Mouse (Mus musculus): ENCODE results near the gene Lrp6. TPM values are rescaled to one million over a fixed set of nuclear protein-coding genes. Genes with fewer than 3 reads are reported as not detected.

Lrp6 gene
- polyA plus RNA-seq, 1 experiment: 3.6 TPM

DNA sequence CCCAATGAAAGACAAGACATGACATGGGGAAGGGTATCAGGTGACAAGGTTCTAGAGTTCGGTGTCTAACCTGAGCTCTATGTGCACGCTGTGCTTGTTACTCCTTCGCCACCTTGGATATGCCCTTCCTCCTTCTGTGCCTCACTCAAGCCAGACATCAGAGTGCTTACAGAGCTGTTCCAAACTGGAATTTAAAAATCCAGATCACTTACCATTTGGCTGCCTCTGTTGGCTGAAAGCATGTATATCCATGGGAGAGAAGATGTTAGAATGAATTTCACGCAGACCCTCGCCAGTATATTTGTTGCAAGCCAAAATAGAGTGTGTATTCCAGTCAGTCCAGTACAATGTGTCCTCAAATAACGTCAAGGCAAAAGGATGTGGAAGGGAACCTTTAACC, 53.8 kb downstream of the Lrp6 start:
- Histone ChIP-seq H3K27me3 (ENCODE audit: control insufficient read depth, insufficient read depth, low read length) (no peaks in the 10 kb centered on the region), H3K4me3 (ENCODE audit: control insufficient read depth, low read depth, low read length) (no peak overlapping the region), H3K4me1 (ENCODE audit: control insufficient read depth, insufficient read depth, low read length) (no peaks in the 10 kb centered on the region), H3K36me3 (ENCODE audit: control insufficient read depth, insufficient read depth, low read length) (no peaks in the 10 kb centered on the region), H3K27ac (ENCODE audit: control insufficient read depth, insufficient read depth, low read depth, low read length) (no peak overlapping the region)
- TF ChIP-seq CTCF (IDR thresholded peaks at IDR 0.05; ENCODE audit: control insufficient read depth, insufficient read depth, insufficient replicate concordance, low read depth, low read length) (no peak), POLR2A (IDR thresholded peaks at IDR 0.05; ENCODE audit: control insufficient read depth, low read depth, low read length) (no peak)

DNA sequence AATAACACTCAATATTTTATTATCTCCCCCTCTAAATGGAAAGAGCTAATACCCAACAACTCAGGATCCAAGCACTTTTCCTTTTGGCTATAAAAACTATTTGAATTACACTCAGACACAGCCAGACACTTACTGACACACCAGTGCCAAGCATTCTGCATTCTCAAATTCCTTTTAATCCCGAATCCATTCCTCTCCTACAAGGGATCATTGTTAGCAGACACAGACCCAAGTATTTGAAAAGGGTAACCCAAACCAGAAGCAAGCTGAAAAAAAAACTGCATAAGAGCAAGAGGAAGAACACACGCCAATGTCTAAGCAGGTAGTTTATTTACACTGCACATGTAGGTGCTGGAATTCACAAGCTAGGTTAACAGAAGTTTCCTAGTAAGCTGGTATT, 54.3 kb downstream of the Lrp6 start:
- Histone ChIP-seq H3K27ac (ENCODE audit: control insufficient read depth, insufficient read depth, low read depth, low read length) (no peak overlapping the region), H3K4me3 (ENCODE audit: control insufficient read depth, low read depth, low read length) (no peak overlapping the region), H3K36me3 (ENCODE audit: control insufficient read depth, insufficient read depth, low read length) (no peaks in the 10 kb centered on the region), H3K4me1 (ENCODE audit: control insufficient read depth, insufficient read depth, low read length) (no peaks in the 10 kb centered on the region), H3K27me3 (ENCODE audit: control insufficient read depth, insufficient read depth, low read length) (no peaks in the 10 kb centered on the region)
- TF ChIP-seq CTCF (IDR thresholded peaks at IDR 0.05; ENCODE audit: control insufficient read depth, insufficient read depth, insufficient replicate concordance, low read depth, low read length): no peak
- no peak for TF ChIP-seq POLR2A (IDR thresholded peaks at IDR 0.05; ENCODE audit: control insufficient read depth, low read depth, low read length)

DNA sequence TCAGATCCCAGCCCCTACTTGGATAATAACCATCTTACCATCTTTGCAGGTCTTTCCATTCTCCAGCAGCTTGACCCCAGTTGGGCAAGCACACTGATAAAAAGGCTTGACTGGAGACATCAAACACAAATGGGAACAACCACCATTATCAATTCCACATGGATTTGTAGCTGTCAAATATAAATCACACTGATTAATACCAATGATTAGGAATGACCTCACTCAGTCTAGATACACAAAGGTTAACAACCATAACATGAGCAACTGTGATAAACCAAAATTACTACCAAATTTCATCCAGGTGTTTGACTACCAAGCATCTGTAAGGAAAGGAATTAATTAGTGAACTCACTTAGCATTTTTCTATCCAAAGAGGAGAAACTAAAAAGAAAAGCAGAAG, 55.6 kb downstream of the Lrp6 start:
- TF ChIP-seq POLR2A (IDR thresholded peaks at IDR 0.05; ENCODE audit: control insufficient read depth, low read depth, low read length): no peak
- TF ChIP-seq CTCF (IDR thresholded peaks at IDR 0.05; ENCODE audit: control insufficient read depth, insufficient read depth, insufficient replicate concordance, low read depth, low read length): no peak
- no peak overlapping the region for H3K4me3 ChIP-seq (ENCODE audit: control insufficient read depth, low read depth, low read length)
- no peak overlapping the region for H3K27ac ChIP-seq (ENCODE audit: control insufficient read depth, insufficient read depth, low read depth, low read length)
- H3K4me1 ChIP-seq (ENCODE audit: control insufficient read depth, insufficient read depth, low read length): no peaks in the 10 kb centered on the region
- no peaks in the 10 kb centered on the region for H3K27me3 ChIP-seq (ENCODE audit: control insufficient read depth, insufficient read depth, low read length)
- no peaks in the 10 kb centered on the region for H3K36me3 ChIP-seq (ENCODE audit: control insufficient read depth, insufficient read depth, low read length)

DNA sequence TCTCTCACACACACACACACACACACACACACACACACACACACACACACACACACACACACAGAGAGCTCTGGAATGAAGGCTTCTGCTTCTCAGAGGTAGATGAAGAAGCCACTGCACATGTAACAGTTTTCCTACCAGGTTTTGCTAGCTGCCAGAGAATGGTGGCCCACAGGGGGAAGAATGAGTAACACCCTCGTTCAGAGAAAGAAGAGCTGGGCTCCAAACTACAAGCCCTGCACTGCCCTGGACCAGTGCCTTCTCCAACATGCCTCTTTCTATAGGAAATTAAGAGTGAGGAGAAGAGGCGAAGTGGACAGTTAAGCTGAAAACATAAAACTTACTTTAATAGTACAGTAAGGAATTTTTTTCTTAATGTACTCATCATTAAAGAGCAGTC, 56.5 kb downstream of the Lrp6 start:
- Histone ChIP-seq H3K36me3 (ENCODE audit: control insufficient read depth, insufficient read depth, low read length) (no peaks in the 10 kb centered on the region), H3K4me3 (ENCODE audit: control insufficient read depth, low read depth, low read length) (no peak overlapping the region; the same call in 1 of the 2 replicates), H3K27ac (ENCODE audit: control insufficient read depth, insufficient read depth, low read depth, low read length) (no peak overlapping the region), H3K27me3 (ENCODE audit: control insufficient read depth, insufficient read depth, low read length) (no peaks in the 10 kb centered on the region), H3K4me1 (ENCODE audit: control insufficient read depth, insufficient read depth, low read length) (no peaks in the 10 kb centered on the region)
- TF ChIP-seq POLR2A (IDR thresholded peaks at IDR 0.05; ENCODE audit: control insufficient read depth, low read depth, low read length): no peak
- no peak for TF ChIP-seq CTCF (IDR thresholded peaks at IDR 0.05; ENCODE audit: control insufficient read depth, insufficient read depth, insufficient replicate concordance, low read depth, low read length)

DNA sequence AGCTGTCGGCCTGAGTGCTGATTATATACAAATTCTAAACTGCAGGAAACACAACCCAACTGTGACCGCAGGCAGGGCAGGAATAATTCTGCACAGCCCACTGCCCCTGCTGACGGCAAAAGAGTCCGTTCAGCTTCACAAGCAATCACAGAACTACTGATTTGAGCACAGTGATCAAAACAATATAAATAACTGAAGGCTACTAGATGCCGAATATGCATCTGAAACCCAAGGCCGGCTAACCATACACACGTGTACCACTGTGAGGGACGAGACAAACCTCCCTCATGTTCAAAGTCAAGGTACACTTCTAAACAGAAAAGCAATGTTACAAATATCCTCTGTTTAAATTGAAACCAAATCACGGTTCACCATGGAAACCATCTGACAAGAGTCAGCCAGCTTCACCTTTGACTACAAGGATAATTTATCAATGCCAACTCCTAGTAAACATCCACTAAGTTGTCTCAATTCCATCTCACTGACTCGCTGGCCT, 57.0 kb downstream of the Lrp6 start:
- TF ChIP-seq CTCF (IDR thresholded peaks at IDR 0.05; ENCODE audit: control insufficient read depth, insufficient read depth, insufficient replicate concordance, low read depth, low read length) (no peak), POLR2A (IDR thresholded peaks at IDR 0.05; ENCODE audit: control insufficient read depth, low read depth, low read length) (no peak)
- Histone ChIP-seq H3K4me1 (ENCODE audit: control insufficient read depth, insufficient read depth, low read length) (no peaks in the 10 kb centered on the region), H3K36me3 (ENCODE audit: control insufficient read depth, insufficient read depth, low read length) (no peaks in the 10 kb centered on the region), H3K4me3 (ENCODE audit: control insufficient read depth, low read depth, low read length) (no peak overlapping the region; the same call in 1 of the 2 replicates), H3K27ac (ENCODE audit: control insufficient read depth, insufficient read depth, low read depth, low read length) (no peak overlapping the region), H3K27me3 (ENCODE audit: control insufficient read depth, insufficient read depth, low read length) (no peaks in the 10 kb centered on the region)

DNA sequence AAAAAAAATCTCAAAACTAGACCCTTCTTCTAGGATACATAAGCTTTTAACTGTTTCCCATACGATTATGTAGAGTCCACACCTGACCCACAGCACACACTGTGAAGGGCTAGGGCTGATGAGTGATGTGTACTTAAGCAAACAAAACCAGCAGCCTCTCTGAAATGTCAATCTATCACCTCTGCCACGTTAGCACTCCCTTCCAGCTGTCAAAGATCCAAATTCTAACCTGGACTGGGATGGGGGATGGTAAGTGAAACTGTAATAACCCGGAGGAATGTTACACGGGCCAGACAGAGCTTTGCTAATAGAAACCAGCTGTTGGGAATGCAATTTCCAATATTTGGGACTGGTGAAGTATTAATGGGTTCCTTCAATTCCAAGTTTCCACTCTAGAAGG, 61.9 kb downstream of the Lrp6 start:
- Histone ChIP-seq H3K27me3 (ENCODE audit: control insufficient read depth, insufficient read depth, low read length) (no peaks in the 10 kb centered on the region), H3K4me1 (ENCODE audit: control insufficient read depth, insufficient read depth, low read length) (no peaks in the 10 kb centered on the region), H3K36me3 (ENCODE audit: control insufficient read depth, insufficient read depth, low read length) (no peaks in the 10 kb centered on the region), H3K4me3 (ENCODE audit: control insufficient read depth, low read depth, low read length) (no peak overlapping the region), H3K27ac (ENCODE audit: control insufficient read depth, insufficient read depth, low read depth, low read length) (no peak overlapping the region)
- TF ChIP-seq POLR2A (IDR thresholded peaks at IDR 0.05; ENCODE audit: control insufficient read depth, low read depth, low read length): no peak
- TF ChIP-seq CTCF (IDR thresholded peaks at IDR 0.05; ENCODE audit: control insufficient read depth, insufficient read depth, insufficient replicate concordance, low read depth, low read length): no peak

DNA sequence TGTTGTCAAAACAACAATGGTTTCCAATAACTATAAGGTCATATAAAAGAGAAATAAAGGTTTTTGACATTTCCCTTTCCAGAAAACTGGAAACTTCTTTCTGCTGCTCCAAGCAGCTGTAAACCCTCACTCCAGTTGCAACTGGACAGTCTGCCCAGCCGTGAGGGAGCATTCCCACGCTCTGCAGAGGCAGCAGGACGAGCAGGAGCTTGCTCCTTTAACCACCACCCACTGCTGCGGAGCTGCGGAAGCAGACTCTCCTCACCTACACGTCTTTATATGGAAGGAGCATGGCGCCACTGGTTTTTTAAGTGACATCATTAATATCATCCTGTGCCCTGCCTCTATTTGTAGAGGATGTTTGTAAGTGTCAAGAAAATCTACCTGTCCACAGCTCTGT, 64.4 kb downstream of the Lrp6 start:
- Histone ChIP-seq H3K4me1 (ENCODE audit: control insufficient read depth, insufficient read depth, low read length) (no peaks in the 10 kb centered on the region), H3K27ac (ENCODE audit: control insufficient read depth, insufficient read depth, low read depth, low read length) (no peak overlapping the region), H3K27me3 (ENCODE audit: control insufficient read depth, insufficient read depth, low read length) (no peaks in the 10 kb centered on the region), H3K4me3 (ENCODE audit: control insufficient read depth, low read depth, low read length) (no peak overlapping the region), H3K36me3 (ENCODE audit: control insufficient read depth, insufficient read depth, low read length) (no peaks in the 10 kb centered on the region)
- no peak for TF ChIP-seq POLR2A (IDR thresholded peaks at IDR 0.05; ENCODE audit: control insufficient read depth, low read depth, low read length)
- TF ChIP-seq CTCF (IDR thresholded peaks at IDR 0.05; ENCODE audit: control insufficient read depth, insufficient read depth, insufficient replicate concordance, low read depth, low read length): no peak
